23 mouse cellular contexts compared by ENCODE assay signal in genomic region chr13:92685273-92685672, GRCm38 (mm10).
A peak's percentile ranks its signal among the peaks of the same experiment; 100 is the strongest.
DNase-seq lines count a peak whose midpoint lies in the region; ATAC-seq lines count a peak whose summit lies in the region.
"Had no signal": no experiment of that assay in that cellular context is flagged by ENCODE, and none has a peak within 500 bp of the region (broad histone marks: within the 10 kb centered on the region; RNA-seq: fewer than 3 reads in every experiment).

No protein-coding gene starts in this region.

- no peak overlapping the region for H3K9ac ChIP-seq in heart, embryonic 11.5 days (ENCODE audit: low read depth, low read length)
- H3K9ac ChIP-seq: forebrain, embryonic 13.5 days; hindbrain, embryonic 15.5 days; limb, embryonic 15.5 days had no signal

- H3K4me1 ChIP-seq in heart, embryonic 11.5 days (ENCODE audit: control insufficient read depth, insufficient read depth, low read length): no peaks in the 10 kb centered on the region
- H3K4me1 ChIP-seq: hindbrain, embryonic 15.5 days had no signal

- 91% methylated on average over 4 of the region's 4 CpGs for WGBS in heart, embryonic 11.5 days (ENCODE audit: insufficient replicate concordance)

- no peak overlapping the region for H3K4me3 ChIP-seq in heart, embryonic 11.5 days (ENCODE audit: low read depth, low read length)
- H3K4me3 ChIP-seq: embryonic facial prominence, embryonic 10.5 days; forebrain, embryonic 13.5 days; gastrocnemius, adult 2 months; heart, adult 2 months; hindbrain, embryonic 15.5 days; left cerebral cortex, adult 2 months; limb, embryonic 15.5 days; midbrain, embryonic 10.5 days had no signal

- no peaks in the 10 kb centered on the region for H3K27me3 ChIP-seq in heart, embryonic 11.5 days (ENCODE audit: control insufficient read depth, insufficient read depth, low read length)
- H3K27me3 ChIP-seq: forebrain, embryonic 13.5 days; hindbrain, embryonic 15.5 days; limb, embryonic 15.5 days; Patski had no signal

- H3K4me2 ChIP-seq in heart, embryonic 11.5 days: no peak overlapping the region
- H3K4me2 ChIP-seq: forebrain, embryonic 13.5 days; hindbrain, embryonic 15.5 days; limb, embryonic 15.5 days had no signal

- no peaks in the 10 kb centered on the region for H3K9me3 ChIP-seq in heart, embryonic 11.5 days (replicated peaks; ENCODE audit: control insufficient read depth, low read length)
- H3K9me3 ChIP-seq: forebrain, embryonic 13.5 days; hindbrain, embryonic 15.5 days; limb, embryonic 15.5 days; midbrain, embryonic 10.5 days had no signal

- H3K36me3 ChIP-seq in heart, embryonic 11.5 days (ENCODE audit: control insufficient read depth, insufficient read depth, low read length): peaks cover 8% of the 10 kb centered on the region; the same call in 1 of the 2 replicates
- H3K36me3 ChIP-seq: hindbrain, embryonic 15.5 days; limb, embryonic 15.5 days had no signal

- intact Hi-C loops in heart, postnatal 10 days (cut with DNase I): no loop called here

- DNase-seq in heart, postnatal 10 days: no peak
- DNase-seq in layer of hippocampus, adult 9-11 months: peak; percentile 46
- no peak for DNase-seq in layer of hippocampus, postnatal 36 days
- peak; percentile 40 for DNase-seq in NIH3T3 (ENCODE audit: low read depth)
- DNase-seq in adrenal gland, postnatal 14 days: peak; percentile 53
- DNase-seq in thymus, postnatal 36 days: no peak
- DNase-seq: cerebellum, adult 2 months; gastrocnemius, adult 2 months; heart, adult 2 months; heart, postnatal 14 days; kidney, postnatal 10 days; lung, adult 18-20 months; lung, postnatal 36 days had no signal

- no peak for ATAC-seq in heart, embryonic 11.5 days (replicated peaks; ENCODE audit: insufficient number of reproducible peaks, low FRiP score, low TSS enrichment)
- ATAC-seq: activated CD4-positive, CD25-positive, alpha-beta regulatory T cell, adult 4 months; forebrain, embryonic 13.5 days; intestine, embryonic 16.5 days; Patski had no signal

- H3K27ac ChIP-seq in heart, embryonic 11.5 days (ENCODE audit: low read depth, low read length): 0 out of 2 replicates have a peak overlapping the region, but pooled peaks have one; percentile 15
- H3K27ac ChIP-seq: embryonic facial prominence, embryonic 10.5 days; forebrain, embryonic 13.5 days; gastrocnemius, adult 2 months; heart, adult 2 months; hindbrain, embryonic 15.5 days; left cerebral cortex, adult 2 months; limb, embryonic 15.5 days; midbrain, embryonic 10.5 days had no signal

Comparison
In these comparisons a context has a peak if more than half of its experiments do, and no peak if none do; other contexts are left out.
1. DNase-seq: peak in layer of hippocampus, adult 9-11 months (single experiment), NIH3T3 (single experiment) and adrenal gland, postnatal 14 days (single experiment); none in heart, postnatal 10 days (0 of 2), layer of hippocampus, postnatal 36 days (0 of 2) and thymus, postnatal 36 days (0 of 2).